Mouse (Mus musculus) spleen, postnatal 10 days (tissue): ENCODE data around the gene Ppp2r5a.

Source experiments
- DNase-seq, 2 experiments: peaks; one replicate each; pipeline ENCODE4 v3.0.0; 2021 to 2022; ENCODE audit warnings: low spot score in 2 of 2

Gene Ppp2r5a

GRCm38 (mm10) chr1:191380843-191381242 is 22.2 kb downstream of the Ppp2r5a start:
- DNase-seq = no peak

- no peak for DNase-seq
These were observed 25.0 kb downstream of the Ppp2r5a start for GRCm38 (mm10) chr1:191378080-191378479.

- no peak for DNase-seq
These were observed 27.5 kb downstream of the Ppp2r5a start for GRCm38 (mm10) chr1:191375644-191375998.

GRCm38 (mm10) chr1:191374993-191375643 is 28.0 kb downstream of the Ppp2r5a start:
- DNase-seq = no peak

GRCm38 (mm10) chr1:191369140-191369539 is 33.9 kb downstream of the Ppp2r5a start:
- no peak for DNase-seq

- DNase-seq = no peak
These were observed 34.9 kb downstream of the Ppp2r5a start for GRCm38 (mm10) chr1:191368193-191368592.

GRCm38 (mm10) chr1:191364477-191364876 is 38.6 kb downstream of the Ppp2r5a start:
- no peak for DNase-seq

- no peak for DNase-seq
These were observed 40.7 kb downstream of the Ppp2r5a start for GRCm38 (mm10) chr1:191362412-191362811.

- DNase-seq = no peak
These were observed 43.6 kb downstream of the Ppp2r5a start for GRCm38 (mm10) chr1:191359478-191359877.

- no peak for DNase-seq
These were observed 46.1 kb downstream of the Ppp2r5a start for GRCm38 (mm10) chr1:191356936-191357335.

- no peak for DNase-seq
These were observed 49.2 kb downstream of the Ppp2r5a start for GRCm38 (mm10) chr1:191353836-191354235.

GRCm38 (mm10) chr1:191352786-191353488 is 50.1 kb downstream of the Ppp2r5a start:
- peak in 1 of 2 experiments; percentile 78 for DNase-seq

GRCm38 (mm10) chr1:191350355-191350754 is 52.7 kb downstream of the Ppp2r5a start:
- no peak for DNase-seq

- DNase-seq = no peak
These were observed 53.5 kb downstream of the Ppp2r5a start for GRCm38 (mm10) chr1:191349486-191350037.

- DNase-seq = no peak
These were observed 54.1 kb downstream of the Ppp2r5a start for GRCm38 (mm10) chr1:191348996-191349395.

GRCm38 (mm10) chr1:191348592-191348991 is 54.5 kb downstream of the Ppp2r5a start:
- DNase-seq = no peak

- no peak for DNase-seq
These were observed 55.5 kb downstream of the Ppp2r5a start for GRCm38 (mm10) chr1:191347602-191348001.

GRCm38 (mm10) chr1:191340530-191340929 is 62.5 kb downstream of the Ppp2r5a start:
- no peak for DNase-seq

- DNase-seq = no peak
These were observed 63.2 kb downstream of the Ppp2r5a start for GRCm38 (mm10) chr1:191339876-191340275.

GRCm38 (mm10) chr1:191334500-191334899 is 68.6 kb downstream of the Ppp2r5a start:
- DNase-seq = no peak

- DNase-seq = no peak
These were observed 72.7 kb downstream of the Ppp2r5a start for GRCm38 (mm10) chr1:191330356-191330755.

GRCm38 (mm10) chr1:191328019-191328441 is 75.0 kb downstream of the Ppp2r5a start:
- no peak for DNase-seq

- no peak for DNase-seq
These were observed 75.8 kb downstream of the Ppp2r5a start for GRCm38 (mm10) chr1:191327258-191327657.
